Mouse (Mus musculus): ENCODE measurements around the gene Adamts17. TPM values are rescaled to one million over a fixed set of nuclear protein-coding genes. Genes with fewer than 3 reads are reported as not detected.
A peak's percentile ranks its signal among the peaks of the same experiment; 100 is the strongest.

The Adamts17 gene
- polyA plus RNA-seq, 1 experiment from 2014 or later, result 2.6 TPM

GRCm38 (mm10) chr7:66831295-66831694, 8.2 kb upstream of the Adamts17 start:
- ATAC-seq (ENCODE audit: low FRiP score, low TSS enrichment), result no peak
- no peaks in the 10 kb centered on the region for H3K9me3 ChIP-seq (ENCODE audit: control insufficient read depth, low read length)
- DNase-seq, result peak; percentile 47
- H3K27ac ChIP-seq (replicated peaks; ENCODE audit: low read depth, low read length), result no peak overlapping the region
- H3K4me3 ChIP-seq (replicated peaks; ENCODE audit: low read depth, low read length), result no peak overlapping the region
- WGBS, result 73% methylated on average over 5 of the region's 5 CpGs
- no peak overlapping the region for H3K4me2 ChIP-seq (ENCODE audit: low read length)
- no peaks in the 10 kb centered on the region for H3K27me3 ChIP-seq (ENCODE audit: control insufficient read depth, insufficient read depth, low read length)
- H3K9ac ChIP-seq (replicated peaks; ENCODE audit: low read length), result no peak overlapping the region
- no peaks in the 10 kb centered on the region for H3K4me1 ChIP-seq (ENCODE audit: control insufficient read depth, insufficient read depth, low read length)
- no peaks in the 10 kb centered on the region for H3K36me3 ChIP-seq (ENCODE audit: control insufficient read depth, insufficient read depth, low read length)

- Histone ChIP-seq H3K9ac (replicated peaks; ENCODE audit: low read length) (peak overlapping the region; percentile 69), H3K4me2 (ENCODE audit: low read length) (peak overlapping the region; percentile 100), H3K27ac (replicated peaks; ENCODE audit: low read depth, low read length) (peak overlapping the region; percentile 63), H3K36me3 (ENCODE audit: control insufficient read depth, insufficient read depth, low read length) (no peaks in the 10 kb centered on the region), H3K9me3 (ENCODE audit: control insufficient read depth, low read length) (no peaks in the 10 kb centered on the region), H3K27me3 (ENCODE audit: control insufficient read depth, insufficient read depth, low read length) (peaks cover 11% of the 10 kb centered on the region), H3K4me1 (ENCODE audit: control insufficient read depth, insufficient read depth, low read length) (peaks cover 8% of the 10 kb centered on the region; the same call in 1 of the 2 replicates), H3K4me3 (replicated peaks; ENCODE audit: low read depth, low read length) (peak overlapping the region; percentile 62)
- peak; percentile 78 for DNase-seq
- ATAC-seq (ENCODE audit: low FRiP score, low TSS enrichment), result peak; percentile 63
- WGBS, result under 1% methylated on average over 68 of the region's 76 CpGs
Observed at GRCm38 (mm10) chr7:66840008-66840719, 629 bp downstream of the Adamts17 start.

GRCm38 (mm10) chr7:66841165-66841564, 1.6 kb downstream of the Adamts17 start:
- ATAC-seq (ENCODE audit: low FRiP score, low TSS enrichment), result no peak
- Histone ChIP-seq H3K27me3 (ENCODE audit: control insufficient read depth, insufficient read depth, low read length) (peaks cover 11% of the 10 kb centered on the region), H3K9me3 (ENCODE audit: control insufficient read depth, low read length) (no peaks in the 10 kb centered on the region), H3K27ac (replicated peaks; ENCODE audit: low read depth, low read length) (no peak overlapping the region), H3K4me3 (replicated peaks; ENCODE audit: low read depth, low read length) (peak overlapping the region; percentile 62; the same call in 1 of the 2 replicates), H3K4me2 (ENCODE audit: low read length) (peak overlapping the region; percentile 100), H3K4me1 (ENCODE audit: control insufficient read depth, insufficient read depth, low read length) (peaks cover 8% of the 10 kb centered on the region; the same call in 1 of the 2 replicates), H3K9ac (replicated peaks; ENCODE audit: low read length) (no peak overlapping the region; the same call in 1 of the 2 replicates), H3K36me3 (ENCODE audit: control insufficient read depth, insufficient read depth, low read length) (no peaks in the 10 kb centered on the region)
- 81% methylated on average over 7 of the region's 7 CpGs for WGBS
- DNase-seq, result peak; percentile 8

- no peak overlapping the region for H3K4me2 ChIP-seq (ENCODE audit: low read length)
Observed at GRCm38 (mm10) chr7:66842021-66842420, 2.5 kb downstream of the Adamts17 start.

GRCm38 (mm10) chr7:66843846-66844245, 4.3 kb downstream of the Adamts17 start:
- H3K9me3 ChIP-seq (ENCODE audit: control insufficient read depth, low read length), result no peaks in the 10 kb centered on the region
- no peak overlapping the region for H3K27ac ChIP-seq (replicated peaks; ENCODE audit: low read depth, low read length)
- H3K4me2 ChIP-seq (ENCODE audit: low read length), result no peak overlapping the region
- no peak overlapping the region for H3K9ac ChIP-seq (replicated peaks; ENCODE audit: low read length)
- no peaks in the 10 kb centered on the region for H3K36me3 ChIP-seq (ENCODE audit: control insufficient read depth, insufficient read depth, low read length)
- ATAC-seq (ENCODE audit: low FRiP score, low TSS enrichment) (no peak), DNase-seq (no peak)
- whole genome bisulfite sequencing, result 68% methylated on average over 2 of the region's 2 CpGs
- peaks cover 11% of the 10 kb centered on the region for H3K27me3 ChIP-seq (ENCODE audit: control insufficient read depth, insufficient read depth, low read length)
- peaks cover 8% of the 10 kb centered on the region; the same call in 1 of the 2 replicates for H3K4me1 ChIP-seq (ENCODE audit: control insufficient read depth, insufficient read depth, low read length)
- H3K4me3 ChIP-seq (replicated peaks; ENCODE audit: low read depth, low read length), result no peak overlapping the region

More at GRCm38 (mm10) chr7:66842021-66842420, 2.5 kb downstream of the Adamts17 start:
- ATAC-seq (ENCODE audit: low FRiP score, low TSS enrichment) (no peak), DNase-seq (peak; percentile 68)
- Histone ChIP-seq H3K36me3 (ENCODE audit: control insufficient read depth, insufficient read depth, low read length) (no peaks in the 10 kb centered on the region), H3K27ac (replicated peaks; ENCODE audit: low read depth, low read length) (no peak overlapping the region), H3K4me1 (ENCODE audit: control insufficient read depth, insufficient read depth, low read length) (peaks cover 8% of the 10 kb centered on the region; the same call in 1 of the 2 replicates), H3K9ac (replicated peaks; ENCODE audit: low read length) (no peak overlapping the region), H3K27me3 (ENCODE audit: control insufficient read depth, insufficient read depth, low read length) (peaks cover 11% of the 10 kb centered on the region), H3K4me3 (replicated peaks; ENCODE audit: low read depth, low read length) (no peak overlapping the region), H3K9me3 (ENCODE audit: control insufficient read depth, low read length) (no peaks in the 10 kb centered on the region)
- WGBS, result 57% methylated on average over 10 of the region's 10 CpGs

DNA sequence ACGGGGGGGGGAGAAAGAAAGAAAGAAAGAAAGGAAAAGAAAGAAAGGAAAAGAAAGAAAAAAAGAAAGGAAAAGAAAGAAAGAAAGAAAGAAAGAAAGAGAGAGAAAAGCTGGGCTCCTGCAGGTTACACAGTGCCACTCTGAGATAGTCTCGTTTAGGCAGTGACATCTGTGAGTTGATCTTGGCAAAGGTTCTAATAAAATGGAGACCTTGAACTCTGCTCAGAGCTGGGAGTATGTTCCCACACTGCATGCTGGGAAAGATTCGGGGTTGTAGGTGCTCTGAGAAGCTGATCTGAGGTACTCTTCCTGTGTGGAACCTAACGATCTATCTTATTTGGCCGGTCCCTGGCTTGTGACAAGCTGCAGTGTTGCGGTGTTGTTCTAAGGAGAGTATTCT, 7.0 kb downstream of the Adamts17 start:
- WGBS, result 80% methylated on average over 6 of the region's 6 CpGs
- DNase-seq (no peak), ATAC-seq (ENCODE audit: low FRiP score, low TSS enrichment) (no peak)
- Histone ChIP-seq H3K27me3 (ENCODE audit: control insufficient read depth, insufficient read depth, low read length) (peaks cover under 1% of the 10 kb centered on the region), H3K4me1 (ENCODE audit: control insufficient read depth, insufficient read depth, low read length) (no peaks in the 10 kb centered on the region), H3K9me3 (ENCODE audit: control insufficient read depth, low read length) (no peaks in the 10 kb centered on the region), H3K9ac (replicated peaks; ENCODE audit: low read length) (no peak overlapping the region), H3K36me3 (ENCODE audit: control insufficient read depth, insufficient read depth, low read length) (no peaks in the 10 kb centered on the region), H3K27ac (replicated peaks; ENCODE audit: low read depth, low read length) (no peak overlapping the region), H3K4me3 (replicated peaks; ENCODE audit: low read depth, low read length) (no peak overlapping the region), H3K4me2 (ENCODE audit: low read length) (no peak overlapping the region)

DNA sequence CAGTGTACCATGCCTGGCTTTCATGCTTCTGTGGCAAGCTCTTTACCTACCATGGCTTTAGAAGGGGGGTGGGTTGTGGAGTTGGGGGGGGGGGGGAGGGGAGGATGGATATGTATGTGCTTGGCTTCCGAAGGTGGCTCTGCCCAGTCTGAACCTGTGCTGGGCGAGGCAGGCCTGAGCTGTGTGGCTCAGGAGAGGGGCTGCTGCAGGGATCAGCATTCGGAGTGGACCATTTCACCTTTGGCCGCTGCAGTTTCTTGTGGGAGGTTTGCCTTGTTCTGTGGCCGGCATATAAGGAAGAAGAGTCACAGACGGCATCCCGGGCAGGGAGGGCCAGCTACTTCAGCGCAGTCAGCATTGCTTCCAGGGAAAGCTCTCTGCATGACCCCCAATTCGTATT, 7.8 kb downstream of the Adamts17 start:
- 87% methylated on average over 9 of the region's 9 CpGs for WGBS

GRCm38 (mm10) chr7:66849316-66849715, 9.8 kb downstream of the Adamts17 start:
- Histone ChIP-seq H3K27me3 (ENCODE audit: control insufficient read depth, insufficient read depth, low read length) (no peaks in the 10 kb centered on the region), H3K36me3 (ENCODE audit: control insufficient read depth, insufficient read depth, low read length) (no peaks in the 10 kb centered on the region), H3K9me3 (ENCODE audit: control insufficient read depth, low read length) (no peaks in the 10 kb centered on the region), H3K4me1 (ENCODE audit: control insufficient read depth, insufficient read depth, low read length) (no peaks in the 10 kb centered on the region), H3K27ac (replicated peaks; ENCODE audit: low read depth, low read length) (no peak overlapping the region), H3K4me3 (replicated peaks; ENCODE audit: low read depth, low read length) (no peak overlapping the region), H3K4me2 (ENCODE audit: low read length) (no peak overlapping the region), H3K9ac (replicated peaks; ENCODE audit: low read length) (no peak overlapping the region)
- WGBS, result 95% methylated on average over 6 of the region's 6 CpGs
- DNase-seq (no peak), ATAC-seq (ENCODE audit: low FRiP score, low TSS enrichment) (no peak)

More for the DNA sequence above, 7.8 kb downstream of the Adamts17 start:
- Histone ChIP-seq H3K4me1 (ENCODE audit: control insufficient read depth, insufficient read depth, low read length) (no peaks in the 10 kb centered on the region), H3K9me3 (ENCODE audit: control insufficient read depth, low read length) (no peaks in the 10 kb centered on the region), H3K4me2 (ENCODE audit: low read length) (no peak overlapping the region), H3K4me3 (replicated peaks; ENCODE audit: low read depth, low read length) (no peak overlapping the region), H3K36me3 (ENCODE audit: control insufficient read depth, insufficient read depth, low read length) (no peaks in the 10 kb centered on the region), H3K9ac (replicated peaks; ENCODE audit: low read length) (no peak overlapping the region), H3K27me3 (ENCODE audit: control insufficient read depth, insufficient read depth, low read length) (no peaks in the 10 kb centered on the region; the same call in none of the 2 replicates), H3K27ac (replicated peaks; ENCODE audit: low read depth, low read length) (no peak overlapping the region)
- ATAC-seq (ENCODE audit: low FRiP score, low TSS enrichment), result no peak
- no peak for DNase-seq

GRCm38 (mm10) chr7:66852164-66852563, 12.6 kb downstream of the Adamts17 start:
- H3K9ac ChIP-seq (replicated peaks; ENCODE audit: low read length), result no peak overlapping the region
- 90% methylated on average over 3 of the region's 3 CpGs for WGBS
- no peaks in the 10 kb centered on the region for H3K36me3 ChIP-seq (ENCODE audit: control insufficient read depth, insufficient read depth, low read length)
- H3K4me3 ChIP-seq (replicated peaks; ENCODE audit: low read depth, low read length), result no peak overlapping the region
- DNase-seq, result no peak
- no peaks in the 10 kb centered on the region for H3K4me1 ChIP-seq (ENCODE audit: control insufficient read depth, insufficient read depth, low read length)
- no peak overlapping the region for H3K4me2 ChIP-seq (ENCODE audit: low read length)
- ATAC-seq (ENCODE audit: low FRiP score, low TSS enrichment), result no peak
- H3K9me3 ChIP-seq (ENCODE audit: control insufficient read depth, low read length), result no peaks in the 10 kb centered on the region
- H3K27ac ChIP-seq (replicated peaks; ENCODE audit: low read depth, low read length), result no peak overlapping the region
- no peaks in the 10 kb centered on the region for H3K27me3 ChIP-seq (ENCODE audit: control insufficient read depth, insufficient read depth, low read length)
